Mouse (Mus musculus): Measurements from ENCODE around the gene Gng7.

Gene Gng7

GRCm38 (mm10) chr10:80946684-80947437 is 67.9 kb downstream of the Gng7 start:
- no peak for DNase-seq (ENCODE audit: low read depth, low spot score)

- no peak for DNase-seq (ENCODE audit: low read depth, low spot score)
Observed at GRCm38 (mm10) chr10:80944231-80944630, 70.5 kb downstream of the Gng7 start.

- no peak for DNase-seq (ENCODE audit: low read depth, low spot score)
Observed at GRCm38 (mm10) chr10:80943701-80944100, 71.0 kb downstream of the Gng7 start.

GRCm38 (mm10) chr10:80942919-80943318 is 71.8 kb downstream of the Gng7 start:
- DNase-seq (ENCODE audit: low read depth, low spot score), result no peak

- no peak for DNase-seq (ENCODE audit: low read depth, low spot score)
Observed at GRCm38 (mm10) chr10:80940988-80941347, 73.8 kb downstream of the Gng7 start.

GRCm38 (mm10) chr10:80940320-80940987 is 74.3 kb downstream of the Gng7 start:
- DNase-seq (ENCODE audit: low read depth, low spot score), result no peak

- DNase-seq (ENCODE audit: low read depth, low spot score), result peak; percentile 68
Observed at GRCm38 (mm10) chr10:80939671-80940070, 75.1 kb downstream of the Gng7 start.

- no peak for DNase-seq (ENCODE audit: low read depth, low spot score)
Observed at GRCm38 (mm10) chr10:80938831-80939550, 75.8 kb downstream of the Gng7 start.

GRCm38 (mm10) chr10:80937646-80938045 is 77.1 kb downstream of the Gng7 start:
- peak; percentile 80 for DNase-seq (ENCODE audit: low read depth, low spot score)

- DNase-seq (ENCODE audit: low read depth, low spot score), result no peak
Observed at GRCm38 (mm10) chr10:80936810-80937164, 78.0 kb downstream of the Gng7 start.

- no peak for DNase-seq (ENCODE audit: low read depth, low spot score)
Observed at GRCm38 (mm10) chr10:80936135-80936809, 78.5 kb downstream of the Gng7 start.

GRCm38 (mm10) chr10:80935698-80936097 is 79.0 kb downstream of the Gng7 start:
- no peak for DNase-seq (ENCODE audit: low read depth, low spot score)

- DNase-seq (ENCODE audit: low read depth, low spot score), result peak; percentile 66
Observed at GRCm38 (mm10) chr10:80935241-80935640, 79.5 kb downstream of the Gng7 start.

- peak; percentile 52 for DNase-seq (ENCODE audit: low read depth, low spot score)
Observed at GRCm38 (mm10) chr10:80934136-80934985, 80.4 kb downstream of the Gng7 start.

GRCm38 (mm10) chr10:80933421-80933979 is 81.2 kb downstream of the Gng7 start:
- DNase-seq (ENCODE audit: low read depth, low spot score), result peak; percentile 77

GRCm38 (mm10) chr10:80932700-80933420 is 81.9 kb downstream of the Gng7 start:
- peak; percentile 61 for DNase-seq (ENCODE audit: low read depth, low spot score)

- DNase-seq (ENCODE audit: low read depth, low spot score), result peak; percentile 74
Observed at GRCm38 (mm10) chr10:80932206-80932605, 82.5 kb downstream of the Gng7 start.

GRCm38 (mm10) chr10:80931695-80932094 is 83.0 kb downstream of the Gng7 start:
- peak; percentile 81 for DNase-seq (ENCODE audit: low read depth, low spot score)

- peak; percentile 59 for DNase-seq (ENCODE audit: low read depth, low spot score)
Observed at GRCm38 (mm10) chr10:80931153-80931671, 83.5 kb downstream of the Gng7 start.
